Mouse (Mus musculus) heart, embryonic 16.5 days (tissue): ENCODE measurements around the gene Wdr92. TPM values are rescaled to one million over a fixed set of nuclear protein-coding genes. Genes with fewer than 3 reads are reported as not detected.

Experiments used
- ATAC-seq: fragments of 200-750 bp; cut with Nextera tagmentation; replicated peaks from 2 replicates; pipeline ENCODE4 v1.8.0; 2017; ENCODE audit warnings: moderate number of reproducible peaks; ENCODE audit not compliant: insufficient read depth, low FRiP score; ENCODE audit errors: extremely low read depth
- H3K27ac ChIP-seq: fragments of 300-500 bp; sonication (generic); 2 replicates; pipeline ENCODE4 v1.5.1; 2014; ENCODE audit warnings: mild to moderate bottlenecking, low read length, control low read depth, moderate library complexity
- H3K27me3 ChIP-seq: fragments of 300-500 bp; sonication (generic); 2 replicates; pipeline ENCODE4 v1.6.1; 2014; ENCODE audit warnings: low read length, mixed read lengths; ENCODE audit not compliant: control insufficient read depth, insufficient read depth
- H3K36me3 ChIP-seq: fragments of 300-500 bp; sonication (generic); 2 replicates; pipeline ENCODE4 v1.6.1; 2014; ENCODE audit not compliant: control insufficient read depth, insufficient read depth
- H3K4me1 ChIP-seq: fragments of 300-500 bp; sonication (generic); 2 replicates; pipeline ENCODE4 v1.6.1; 2014; ENCODE audit warnings: low read length, mixed read lengths; ENCODE audit not compliant: control insufficient read depth, insufficient read depth
- H3K4me2 ChIP-seq: fragments of 300-500 bp; sonication (generic); 2 replicates; pipeline ENCODE4 v1.6.1; 2014; ENCODE audit warnings: low read depth, mild to moderate bottlenecking, control low read depth, low read length
- H3K4me3 ChIP-seq: fragments of 300-500 bp; sonication (generic); 2 replicates; pipeline ENCODE4 v1.5.1; 2014; ENCODE audit warnings: mild to moderate bottlenecking, control low read depth, low read length
- H3K9ac ChIP-seq: fragments of 300-500 bp; sonication (generic); 2 replicates; pipeline ENCODE4 v1.6.1; 2014; ENCODE audit warnings: low read length, control low read depth
- H3K9me3 ChIP-seq: fragments of 300-500 bp; sonication (generic); replicated peaks from 2 replicates; pipeline ENCODE4 v1.6.1; 2016; ENCODE audit warnings: low read length; ENCODE audit not compliant: control insufficient read depth
- WGBS: fragments of 180-500 bp; shearing (Covaris S2); extraction: QIAGEN DNeasy Blood & Tissue Kit; methylation state at CpG from one replicate; pipeline ENCODE4 v1.1.7; 2014; 5-methylcytosine and 5-hydroxymethylcytosine counted together
- polyA plus RNA-seq: library from polyadenylated mRNA; unstranded; fragments of >200 nt; fragmentation: Nextera tagmentation; extraction: Ambion mirVana; gene quantifications from 2 replicates; pipeline ENCODE4 v1.2.1, GENCODE M21; 2015

The Wdr92 gene
- polyA plus RNA-seq, 1 experiment from 2014 or later: 23.2 TPM

- ATAC-seq: no peak
Measured at GRCm38 (mm10) chr11:17199170-17199569, 17.3 kb downstream of the Wdr92 start.

GRCm38 (mm10) chr11:17199840-17200501 lies 18.1 kb downstream of the Wdr92 start:
- H3K27me3 ChIP-seq: no peaks in the 10 kb centered on the region
- no peak for ATAC-seq
- H3K4me2 ChIP-seq: no peak overlapping the region
- WGBS: 83% methylated on average over 3 of the region's 3 CpGs
- no peak overlapping the region for H3K9ac ChIP-seq
- no peaks in the 10 kb centered on the region for H3K9me3 ChIP-seq
- H3K4me3 ChIP-seq: no peak overlapping the region
- no peak overlapping the region for H3K27ac ChIP-seq
- peaks cover 42% of the 10 kb centered on the region for H3K36me3 ChIP-seq
- no peaks in the 10 kb centered on the region for H3K4me1 ChIP-seq

More at GRCm38 (mm10) chr11:17199170-17199569, 17.3 kb downstream of the Wdr92 start:
- Histone ChIP-seq H3K27me3 (no peaks in the 10 kb centered on the region), H3K4me1 (no peaks in the 10 kb centered on the region), H3K9ac (no peak overlapping the region), H3K4me2 (no peak overlapping the region), H3K36me3 (peaks cover 46% of the 10 kb centered on the region), H3K4me3 (no peak overlapping the region), H3K9me3 (no peaks in the 10 kb centered on the region), H3K27ac (no peak overlapping the region)
- WGBS: 86% methylated on average over 5 of the region's 5 CpGs

- WGBS: 90% methylated on average over 4 of the region's 4 CpGs
- no peak for ATAC-seq
- H3K27ac ChIP-seq: no peak overlapping the region
Measured at GRCm38 (mm10) chr11:17200936-17201335, 19.0 kb downstream of the Wdr92 start.

GRCm38 (mm10) chr11:17202481-17202880 lies 20.6 kb downstream of the Wdr92 start:
- H3K9ac ChIP-seq: no peak overlapping the region
- H3K4me3 ChIP-seq: no peak overlapping the region
- no peak overlapping the region for H3K27ac ChIP-seq
- no peaks in the 10 kb centered on the region for H3K27me3 ChIP-seq
- H3K9me3 ChIP-seq: no peaks in the 10 kb centered on the region
- H3K4me1 ChIP-seq: no peaks in the 10 kb centered on the region
- no peak overlapping the region for H3K4me2 ChIP-seq
- no peak for ATAC-seq
- peaks cover 24% of the 10 kb centered on the region for H3K36me3 ChIP-seq
- 88% methylated on average over 6 of the region's 6 CpGs for WGBS

More at GRCm38 (mm10) chr11:17200936-17201335, 19.0 kb downstream of the Wdr92 start:
- no peak overlapping the region for H3K4me3 ChIP-seq
- no peaks in the 10 kb centered on the region for H3K9me3 ChIP-seq
- peaks cover 33% of the 10 kb centered on the region for H3K36me3 ChIP-seq
- H3K4me1 ChIP-seq: no peaks in the 10 kb centered on the region
- no peak overlapping the region for H3K9ac ChIP-seq
- H3K4me2 ChIP-seq: no peak overlapping the region
- H3K27me3 ChIP-seq: no peaks in the 10 kb centered on the region

- peaks cover 10% of the 10 kb centered on the region for H3K36me3 ChIP-seq
- peak within 1 kb of the TSS; percentile 73 for H3K27ac ChIP-seq
- ATAC-seq: peak; percentile 98
- peaks cover 20% of the 10 kb centered on the region for H3K4me1 ChIP-seq
- peak within 1 kb of the TSS; percentile 95 for H3K4me3 ChIP-seq
- no peaks in the 10 kb centered on the region for H3K27me3 ChIP-seq
- no peaks in the 10 kb centered on the region for H3K9me3 ChIP-seq
- H3K4me2 ChIP-seq: peak within 1 kb of the TSS; percentile 90
- under 1% methylated on average over 65 of the region's 65 CpGs for WGBS
- peak within 1 kb of the TSS; percentile 91 for H3K9ac ChIP-seq
Measured at GRCm38 (mm10) chr11:17211258-17212140, 29.6 kb downstream of the Wdr92 start, which contains the start of gene Pno1. TSS of gene Pno1 (minus strand) at chr11:17211568.

GRCm38 (mm10) chr11:17212141-17212495 lies 30.2 kb downstream of the Wdr92 start:
- H3K4me2 ChIP-seq: peak overlapping the region; percentile 90
- H3K36me3 ChIP-seq: peaks cover 10% of the 10 kb centered on the region
- peak overlapping the region; percentile 91 for H3K9ac ChIP-seq
- H3K9me3 ChIP-seq: no peaks in the 10 kb centered on the region
- 2% methylated on average over 10 of the region's 10 CpGs for WGBS
- peak overlapping the region; percentile 73 for H3K27ac ChIP-seq
- no peak for ATAC-seq
- peak overlapping the region; percentile 95 for H3K4me3 ChIP-seq
- no peaks in the 10 kb centered on the region for H3K27me3 ChIP-seq
- peaks cover 20% of the 10 kb centered on the region for H3K4me1 ChIP-seq

GRCm38 (mm10) chr11:17212903-17213509 lies 31.1 kb downstream of the Wdr92 start:
- H3K27me3 ChIP-seq: no peaks in the 10 kb centered on the region
- 39% methylated on average over 5 of the region's 5 CpGs for WGBS
- ATAC-seq: no peak
- H3K36me3 ChIP-seq: peaks cover 8% of the 10 kb centered on the region; the same call in 1 of the 2 replicates
- H3K4me1 ChIP-seq: peaks cover 20% of the 10 kb centered on the region
- 0 out of 2 replicates have a peak overlapping the region, but pooled peaks have one; percentile 5 for H3K9ac ChIP-seq
- H3K4me2 ChIP-seq: peak overlapping the region; percentile 90
- H3K27ac ChIP-seq: no peak overlapping the region
- 0 out of 2 replicates have a peak overlapping the region, but pooled peaks have one; percentile 95 for H3K4me3 ChIP-seq
- no peaks in the 10 kb centered on the region for H3K9me3 ChIP-seq

- Histone ChIP-seq H3K4me2 (no peak overlapping the region), H3K4me3 (no peak overlapping the region), H3K9ac (no peak overlapping the region), H3K4me1 (peaks cover 19% of the 10 kb centered on the region), H3K9me3 (no peaks in the 10 kb centered on the region), H3K27ac (no peak overlapping the region), H3K27me3 (no peaks in the 10 kb centered on the region), H3K36me3 (no peaks in the 10 kb centered on the region)
- 83% methylated on average over 3 of the region's 3 CpGs for WGBS
- no peak for ATAC-seq
Measured at GRCm38 (mm10) chr11:17215475-17215874, 33.6 kb downstream of the Wdr92 start.
